ENCODE assay signal across 16 mouse cellular contexts in genomic region chr5:132971046-132971445, GRCm38 (mm10).
DNase-seq lines count a peak whose midpoint lies in the region; ATAC-seq lines count a peak whose summit lies in the region.
"Had no signal": no experiment of that assay in that cellular context is flagged by ENCODE, and none has a peak within 500 bp of the region (broad histone marks: within the 10 kb centered on the region; RNA-seq: fewer than 3 reads in every experiment).

No protein-coding gene starts in this region.

- no peak overlapping the region for H3K4me2 ChIP-seq in hindbrain, embryonic 16.5 days (ENCODE audit: low read length)
- no peak overlapping the region for H3K4me2 ChIP-seq in hindbrain, embryonic 13.5 days
- H3K4me2 ChIP-seq in embryonic facial prominence, embryonic 14.5 days (ENCODE audit: low read depth, low read length) = no peak overlapping the region

- ATAC-seq in hindbrain, embryonic 16.5 days = peak; percentile 63; the same call in 1 of the 2 replicates
- no peak for ATAC-seq in hindbrain, embryonic 13.5 days (ENCODE audit: low FRiP score)
- no peak for ATAC-seq in megakaryocyte, adult 5-6 weeks (ENCODE audit: poor library complexity, severe bottlenecking)
- peak; percentile 47; the same call in 1 of the 2 replicates for ATAC-seq in embryonic facial prominence, embryonic 14.5 days (ENCODE audit: low read depth)
- ATAC-seq: inflammation-experienced regulatory T-cells, adult 6 months; midbrain, embryonic 16.5 days had no signal

- H3K36me3 ChIP-seq in hindbrain, embryonic 16.5 days (ENCODE audit: control insufficient read depth, insufficient read depth, low read length) = no peaks in the 10 kb centered on the region
- no peaks in the 10 kb centered on the region for H3K36me3 ChIP-seq in hindbrain, embryonic 13.5 days
- H3K36me3 ChIP-seq in megakaryocyte, embryonic 14.5 days (replicated peaks; ENCODE audit: low read length) = no peaks in the 10 kb centered on the region
- no peaks in the 10 kb centered on the region for H3K36me3 ChIP-seq in embryonic facial prominence, embryonic 14.5 days (ENCODE audit: control insufficient read depth, insufficient read depth, low read length)

- H3K9me3 ChIP-seq in hindbrain, embryonic 16.5 days (ENCODE audit: control insufficient read depth, low read length) = no peaks in the 10 kb centered on the region
- H3K9me3 ChIP-seq in hindbrain, embryonic 13.5 days = no peaks in the 10 kb centered on the region
- H3K9me3 ChIP-seq in megakaryocyte, embryonic 14.5 days = peaks cover 87% of the 10 kb centered on the region
- no peaks in the 10 kb centered on the region; the same call in 1 of the 2 replicates for H3K9me3 ChIP-seq in embryonic facial prominence, embryonic 14.5 days (ENCODE audit: control insufficient read depth, low read length)

- H3K4me1 ChIP-seq in hindbrain, embryonic 16.5 days (ENCODE audit: control insufficient read depth, insufficient read depth, low read depth, low read length) = peaks cover 6% of the 10 kb centered on the region
- H3K4me1 ChIP-seq in hindbrain, embryonic 13.5 days (replicated peaks) = peaks cover 11% of the 10 kb centered on the region
- H3K4me1 ChIP-seq in megakaryocyte, embryonic 14.5 days = no peaks in the 10 kb centered on the region
- peaks cover 8% of the 10 kb centered on the region; the same call in 1 of the 2 replicates for H3K4me1 ChIP-seq in embryonic facial prominence, embryonic 14.5 days (ENCODE audit: control insufficient read depth, insufficient read depth, low read length)

- no peak overlapping the region; the same call in 1 of the 2 replicates for H3K27ac ChIP-seq in hindbrain, embryonic 16.5 days (ENCODE audit: low read depth, low read length)
- no peak overlapping the region for H3K27ac ChIP-seq in hindbrain, embryonic 13.5 days
- 0 out of 2 replicates have a peak overlapping the region, but pooled peaks have one; percentile 28 for H3K27ac ChIP-seq in embryonic facial prominence, embryonic 14.5 days (replicated peaks; ENCODE audit: low read depth, low read length)
- H3K27ac ChIP-seq: kidney, postnatal 0 days had no signal

- DNase-seq in cerebellum, postnatal 10 days = peak; percentile 67 to 70
- no peak for DNase-seq in cerebellum, adult 9-10 months
- peak; percentile 84 for DNase-seq in embryonic facial prominence, embryonic 14.5 days (ENCODE audit: low spot score)
- no peak for DNase-seq in adrenal gland, postnatal 10 days
- DNase-seq: adrenal gland, adult 8-10 months; layer of hippocampus, postnatal 36 days; retina, postnatal 1 day; thymus, postnatal 4 days had no signal

- no peaks in the 10 kb centered on the region for H3K27me3 ChIP-seq in hindbrain, embryonic 16.5 days (replicated peaks; ENCODE audit: control insufficient read depth, insufficient read depth, low read length)
- 0 out of 2 replicates have a peak, but pooled peaks cover 3% of the 10 kb centered on the region for H3K27me3 ChIP-seq in hindbrain, embryonic 13.5 days
- no peaks in the 10 kb centered on the region for H3K27me3 ChIP-seq in megakaryocyte, embryonic 14.5 days (replicated peaks)
- H3K27me3 ChIP-seq in embryonic facial prominence, embryonic 14.5 days (replicated peaks; ENCODE audit: control insufficient read depth, insufficient read depth, low read length) = no peaks in the 10 kb centered on the region

- H3K9ac ChIP-seq in hindbrain, embryonic 16.5 days (ENCODE audit: low read depth, low read length) = no peak overlapping the region
- H3K9ac ChIP-seq in hindbrain, embryonic 13.5 days = no peak overlapping the region
- H3K9ac ChIP-seq in embryonic facial prominence, embryonic 14.5 days (ENCODE audit: low read depth, low read length) = no peak overlapping the region

- 48% methylated on average over 7 of the region's 7 CpGs for WGBS in hindbrain, embryonic 16.5 days
- WGBS in hindbrain, embryonic 13.5 days = 62% methylated on average over 7 of the region's 7 CpGs
- 50% methylated on average over 7 of the region's 7 CpGs for WGBS in embryonic facial prominence, embryonic 14.5 days

- H3K4me3 ChIP-seq in hindbrain, embryonic 16.5 days (ENCODE audit: low read length) = no peak overlapping the region
- H3K4me3 ChIP-seq in hindbrain, embryonic 13.5 days = no peak overlapping the region
- H3K4me3 ChIP-seq in megakaryocyte, embryonic 14.5 days (replicated peaks) = peak overlapping the region; percentile 43
- H3K4me3 ChIP-seq in embryonic facial prominence, embryonic 14.5 days (ENCODE audit: low read depth, low read length) = no peak overlapping the region
- H3K4me3 ChIP-seq: erythroblast, embryonic 14.5 days had no signal

Comparison
In these comparisons a context has a peak if more than half of its experiments do, and no peak if none do; other contexts are left out.
1. DNase-seq: peak in cerebellum, postnatal 10 days (2 of 2) and embryonic facial prominence, embryonic 14.5 days (single experiment); none in cerebellum, adult 9-10 months (single experiment) and adrenal gland, postnatal 10 days (single experiment).
2. ATAC-seq: peak in hindbrain, embryonic 16.5 days (single experiment) and embryonic facial prominence, embryonic 14.5 days (single experiment); none in hindbrain, embryonic 13.5 days (single experiment) and megakaryocyte, adult 5-6 weeks (single experiment).